In the genomic region with DNA sequence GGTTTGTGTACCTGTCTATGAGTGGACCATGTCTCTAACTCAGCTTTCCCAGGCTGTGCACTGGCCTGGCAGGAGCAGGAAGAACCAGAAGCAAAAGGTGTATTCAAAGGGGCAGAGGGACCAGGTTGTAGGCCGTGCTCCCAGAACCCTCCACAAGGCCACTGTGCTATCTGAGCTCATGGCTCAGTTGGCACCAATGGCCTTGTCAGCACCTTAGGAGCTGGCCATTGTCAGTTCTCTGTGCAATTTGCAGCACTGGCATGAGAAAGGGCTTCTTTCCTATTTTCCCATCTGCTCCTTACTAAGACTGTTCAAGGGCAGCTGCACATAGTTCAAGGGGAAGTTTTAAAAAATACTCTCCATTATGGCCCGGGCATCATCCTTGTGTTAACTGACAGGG, we compare ENCODE assay signal across 26 mouse cellular contexts.
"Had no signal": no experiment of that assay in that cellular context is flagged by ENCODE, and none has a peak within 500 bp of the region (broad histone marks: within the 10 kb centered on the region; RNA-seq: fewer than 3 reads in every experiment).

No protein-coding gene starts in this region.

- H3K4me1 ChIP-seq: heart, embryonic 13.5 days; heart, embryonic 15.5 days; hindbrain, embryonic 13.5 days; hindbrain, embryonic 15.5 days; kidney, embryonic 15.5 days; limb, embryonic 12.5 days; liver, embryonic 13.5 days; liver, embryonic 15.5 days had no signal

- H3K4me3 ChIP-seq: heart, adult 2 months; heart, embryonic 13.5 days; heart, embryonic 15.5 days; hindbrain, embryonic 13.5 days; hindbrain, embryonic 15.5 days; kidney, embryonic 15.5 days; limb, embryonic 12.5 days; liver, embryonic 13.5 days; liver, embryonic 15.5 days had no signal

- ATAC-seq: hindbrain, postnatal 0 days; intestine, embryonic 16.5 days; liver, postnatal 0 days had no signal

- DNase-seq: gastrocnemius, postnatal 14 days; gastrocnemius, postnatal 36 days; kidney, adult 11 months; kidney, adult 2 months; kidney, adult 9 months; kidney, postnatal 14 days; kidney, postnatal 36 days; layer of hippocampus, adult 9-11 months; layer of hippocampus, postnatal 36 days; left cerebral cortex, postnatal 4 days; liver; liver, embryonic 13.5 days; liver, postnatal 0 days; lung, adult 2 months had no signal

- H3K27me3 ChIP-seq: hindbrain, embryonic 15.5 days; limb, embryonic 12.5 days had no signal

- H3K4me2 ChIP-seq: heart, embryonic 13.5 days; heart, embryonic 15.5 days; hindbrain, embryonic 13.5 days; hindbrain, embryonic 15.5 days; kidney, embryonic 15.5 days; limb, embryonic 12.5 days; liver, embryonic 11.5 days; liver, embryonic 13.5 days; liver, embryonic 15.5 days had no signal

- H3K9me3 ChIP-seq: heart, embryonic 13.5 days; heart, embryonic 15.5 days; hindbrain, embryonic 13.5 days; hindbrain, embryonic 15.5 days; kidney, embryonic 15.5 days; liver, embryonic 13.5 days; liver, embryonic 15.5 days had no signal

- H3K27ac ChIP-seq: heart, adult 2 months; heart, embryonic 13.5 days; heart, embryonic 15.5 days; hindbrain, embryonic 13.5 days; hindbrain, embryonic 15.5 days; hindbrain, postnatal 0 days; kidney, embryonic 15.5 days; kidney, postnatal 0 days; limb, embryonic 12.5 days; liver, embryonic 13.5 days; liver, embryonic 15.5 days had no signal

- H3K9ac ChIP-seq: heart, embryonic 13.5 days; heart, embryonic 15.5 days; hindbrain, embryonic 13.5 days; hindbrain, embryonic 15.5 days; kidney, embryonic 15.5 days; limb, embryonic 12.5 days; liver, embryonic 13.5 days; liver, embryonic 15.5 days; liver, postnatal 0 days had no signal

- H3K36me3 ChIP-seq: heart, embryonic 13.5 days; heart, embryonic 15.5 days; hindbrain, embryonic 13.5 days; hindbrain, embryonic 15.5 days; kidney, embryonic 15.5 days; limb, embryonic 12.5 days; liver, embryonic 13.5 days; liver, embryonic 15.5 days had no signal
